Mouse (Mus musculus) midbrain, embryonic 15.5 days (tissue): ENCODE measurements around the gene Slc7a11. TPM values are rescaled to one million over a fixed set of nuclear protein-coding genes. Genes with fewer than 3 reads are reported as not detected.

Experiments
- ATAC-seq: fragments of 200-750 bp; cut with Nextera tagmentation; replicated peaks from 2 replicates; pipeline ENCODE4 v1.8.0; 2017; ENCODE audit warnings: moderate TSS enrichment
- H3K27ac ChIP-seq: fragments of 300-500 bp; sonication (generic); 2 replicates; pipeline ENCODE4 v1.5.1; 2015; ENCODE audit warnings: mild to moderate bottlenecking, inconsistent platforms
- H3K27me3 ChIP-seq: fragments of 300-500 bp; sonication (generic); replicated peaks from 2 replicates; pipeline ENCODE4 v1.6.1; 2015; ENCODE audit warnings: inconsistent platforms
- H3K36me3 ChIP-seq: fragments of 300-500 bp; sonication (generic); replicated peaks from 2 replicates; pipeline ENCODE4 v1.6.1; 2015; ENCODE audit warnings: inconsistent platforms
- H3K4me1 ChIP-seq: fragments of 300-500 bp; sonication (generic); 2 replicates; pipeline ENCODE4 v1.6.1; 2015; ENCODE audit warnings: inconsistent platforms
- H3K4me2 ChIP-seq: fragments of 300-500 bp; sonication (generic); 2 replicates; pipeline ENCODE4 v1.6.1; 2015; ENCODE audit warnings: inconsistent platforms, mild to moderate bottlenecking, moderate library complexity
- H3K4me3 ChIP-seq: fragments of 300-500 bp; sonication (generic); 2 replicates; pipeline ENCODE4 v1.5.1; 2015; ENCODE audit warnings: mild to moderate bottlenecking, inconsistent platforms
- H3K9ac ChIP-seq: fragments of 300-500 bp; sonication (generic); 2 replicates; pipeline ENCODE4 v1.6.1; 2015; ENCODE audit warnings: mild to moderate bottlenecking, inconsistent platforms
- H3K9me3 ChIP-seq: fragments of 300-500 bp; sonication (generic); 2 replicates; pipeline ENCODE4 v1.6.1; 2016; ENCODE audit warnings: inconsistent platforms
- WGBS: fragments of 180-500 bp; shearing (Covaris S2); methylation state at CpG from one replicate; pipeline ENCODE4 v1.1.7; 2015; ENCODE audit warnings: mixed read lengths; 5-methylcytosine and 5-hydroxymethylcytosine counted together
- polyA plus RNA-seq: library from polyadenylated mRNA; unstranded; fragments of >200 nt; fragmentation: Nextera tagmentation; extraction: Ambion mirVana; gene quantifications from 2 replicates; pipeline ENCODE4 v1.2.1, GENCODE M21; 2015

The Slc7a11 gene
- polyA plus RNA-seq, 1 experiment from 2014 or later = 2.2 TPM

DNA sequence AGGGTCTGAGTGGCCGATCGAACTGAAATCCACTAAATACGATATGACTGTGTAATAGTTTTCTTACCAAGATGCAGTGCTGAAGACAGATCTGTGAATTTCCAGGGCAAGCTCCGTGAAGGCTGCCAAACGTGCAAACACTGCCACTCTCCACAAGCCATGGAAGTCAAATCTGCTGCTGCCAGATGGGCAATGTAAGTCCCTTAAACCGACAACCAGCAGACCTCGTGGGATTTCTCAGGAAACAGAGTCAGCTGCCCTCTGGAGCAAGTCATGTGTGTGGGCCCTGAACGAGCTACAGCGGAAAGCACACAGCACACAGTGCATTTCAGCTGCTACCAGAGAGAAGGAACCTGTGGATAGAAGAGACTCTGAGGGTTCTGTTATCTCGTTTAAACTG, 146.5 kb downstream of the Slc7a11 start:
- ATAC-seq = no peak

DNA sequence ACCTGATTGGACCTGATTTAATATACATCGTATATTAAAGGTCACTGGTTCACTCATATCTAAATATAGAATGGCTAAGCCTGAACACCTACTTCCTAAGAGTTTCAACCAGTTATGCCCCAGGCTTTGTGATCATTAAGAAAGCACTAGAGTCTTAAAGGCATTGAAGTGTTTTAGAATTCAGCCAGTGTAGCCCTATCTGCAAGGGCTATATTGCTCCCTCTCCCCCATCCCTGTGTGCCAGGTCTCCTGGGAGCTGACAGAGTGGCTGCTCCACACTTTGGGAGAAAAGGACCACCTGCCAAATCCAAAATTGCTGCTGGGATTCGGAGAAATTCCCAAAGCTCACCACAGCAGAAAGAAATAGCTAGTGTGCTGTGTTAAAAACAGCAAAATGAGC, 168.4 kb downstream of the Slc7a11 start:
- Histone ChIP-seq H3K36me3 (no peaks in the 10 kb centered on the region), H3K27me3 (no peaks in the 10 kb centered on the region), H3K4me1 (no peaks in the 10 kb centered on the region), H3K9ac (no peak overlapping the region), H3K4me2 (no peak overlapping the region), H3K9me3 (no peaks in the 10 kb centered on the region), H3K27ac (no peak overlapping the region), H3K4me3 (no peak overlapping the region)
- WGBS = 67% methylated on average over 2 of the region's 2 CpGs
- no peak for ATAC-seq

More for the DNA sequence above, 146.5 kb downstream of the Slc7a11 start:
- H3K9me3 ChIP-seq = no peaks in the 10 kb centered on the region
- peaks cover 10% of the 10 kb centered on the region for H3K4me1 ChIP-seq
- H3K36me3 ChIP-seq = no peaks in the 10 kb centered on the region
- 69% methylated on average over 10 of the region's 10 CpGs for WGBS
- H3K4me2 ChIP-seq = no peak overlapping the region
- no peak overlapping the region for H3K27ac ChIP-seq
- no peak overlapping the region for H3K4me3 ChIP-seq
- H3K9ac ChIP-seq = no peak overlapping the region
- no peaks in the 10 kb centered on the region for H3K27me3 ChIP-seq

DNA sequence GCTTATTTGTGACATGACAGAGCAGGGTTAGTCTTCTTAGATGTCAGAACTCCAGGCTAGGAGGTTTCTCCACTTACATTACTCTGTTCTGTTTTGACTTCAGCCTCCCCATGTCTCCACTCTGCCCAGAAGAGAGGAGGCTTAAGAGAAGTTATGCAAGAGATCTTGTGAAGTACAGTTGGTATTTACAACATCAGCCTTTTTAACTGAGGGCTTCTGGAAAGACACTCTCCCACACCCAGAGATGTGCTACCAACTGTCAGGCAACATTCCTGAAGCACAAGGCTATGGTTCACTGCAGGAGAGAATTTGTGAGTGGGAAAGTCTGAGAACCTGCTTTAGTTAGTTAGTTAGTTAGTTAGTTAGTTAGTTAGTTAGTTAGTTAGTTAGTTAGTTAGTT, 171.2 kb downstream of the Slc7a11 start:
- Histone ChIP-seq H3K9ac (no peak overlapping the region), H3K27me3 (no peaks in the 10 kb centered on the region), H3K4me3 (no peak overlapping the region), H3K36me3 (no peaks in the 10 kb centered on the region), H3K9me3 (no peaks in the 10 kb centered on the region), H3K4me1 (no peaks in the 10 kb centered on the region), H3K27ac (no peak overlapping the region), H3K4me2 (no peak overlapping the region)
- ATAC-seq = no peak

DNA sequence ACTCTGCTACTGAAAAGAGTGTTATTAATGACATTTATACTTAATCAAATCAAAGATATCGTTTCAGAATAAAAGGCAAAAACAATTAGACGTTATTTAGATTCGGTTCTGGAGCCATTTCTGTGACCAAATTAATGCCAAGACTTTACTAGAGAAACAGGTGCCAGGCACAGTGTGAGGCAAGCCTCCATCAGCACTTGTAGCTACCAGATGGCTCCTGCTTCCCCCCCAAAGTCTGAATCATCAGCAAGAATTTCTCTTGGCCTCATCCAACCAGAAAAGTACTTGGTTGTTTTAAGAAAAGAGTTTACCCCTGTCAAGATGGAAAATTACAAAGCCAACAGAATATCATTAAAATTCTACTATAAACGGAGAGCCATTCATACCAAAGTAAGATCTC, 173.7 kb downstream of the Slc7a11 start:
- no peaks in the 10 kb centered on the region for H3K36me3 ChIP-seq
- H3K4me3 ChIP-seq = no peak overlapping the region
- no peak overlapping the region for H3K4me2 ChIP-seq
- no peak overlapping the region for H3K9ac ChIP-seq
- no peaks in the 10 kb centered on the region for H3K9me3 ChIP-seq
- no peak overlapping the region for H3K27ac ChIP-seq
- 88% methylated on average over 4 of the region's 4 CpGs for WGBS
- no peak for ATAC-seq
- H3K4me1 ChIP-seq = no peaks in the 10 kb centered on the region
- H3K27me3 ChIP-seq = no peaks in the 10 kb centered on the region

DNA sequence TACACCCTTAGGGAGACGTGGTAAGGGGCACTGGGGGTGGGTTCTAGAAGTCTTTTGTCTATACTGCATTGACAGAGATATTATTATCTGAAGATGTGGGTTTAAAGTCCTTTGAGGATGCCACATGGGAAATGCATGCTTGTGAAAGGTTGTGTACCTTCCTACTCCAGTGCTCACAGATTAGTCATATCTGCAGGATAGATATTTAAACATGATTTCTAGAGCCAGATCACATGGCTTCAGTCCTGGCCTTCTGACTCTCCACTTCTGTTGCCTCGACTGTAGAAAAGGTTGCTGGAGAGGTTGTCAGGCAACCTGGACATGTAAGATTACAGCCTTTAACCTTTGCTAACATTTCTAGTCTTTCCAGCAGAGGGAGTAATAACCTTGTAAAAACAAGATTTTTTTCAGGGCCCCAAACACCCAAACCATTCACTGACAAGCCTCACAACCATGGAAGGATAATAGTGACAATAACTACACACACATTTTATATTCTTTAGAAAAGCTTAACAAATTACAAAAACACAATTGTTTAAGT, 180.8 kb downstream of the Slc7a11 start:
- Histone ChIP-seq H3K27me3 (no peaks in the 10 kb centered on the region), H3K36me3 (no peaks in the 10 kb centered on the region), H3K9ac (no peak overlapping the region), H3K4me3 (no peak overlapping the region), H3K4me1 (0 out of 2 replicates have a peak, but pooled peaks cover 5% of the 10 kb centered on the region), H3K27ac (no peak overlapping the region), H3K4me2 (no peak overlapping the region), H3K9me3 (no peaks in the 10 kb centered on the region)
- 62% methylated on average over 2 of the region's 2 CpGs for WGBS
- no peak for ATAC-seq

DNA sequence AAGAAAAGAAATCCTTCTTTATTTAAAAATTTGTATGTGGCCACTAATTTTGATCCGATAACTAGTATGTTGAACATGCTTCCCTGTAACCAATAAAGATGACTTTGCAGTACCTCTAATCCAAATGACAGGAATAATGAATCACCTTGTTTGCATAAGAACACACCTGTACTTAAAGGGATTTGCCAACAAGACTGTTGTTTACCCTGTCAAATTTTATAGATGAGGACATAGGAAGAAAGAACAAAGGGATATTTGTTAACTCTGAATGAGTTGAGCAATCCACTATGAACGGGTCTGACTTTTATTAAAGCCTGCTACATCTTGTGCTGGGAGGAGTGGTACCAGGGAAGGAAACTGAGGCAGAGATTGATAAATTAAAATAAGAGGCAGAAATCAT, 181.3 kb downstream of the Slc7a11 start:
- Histone ChIP-seq H3K36me3 (no peaks in the 10 kb centered on the region), H3K27ac (no peak overlapping the region), H3K4me1 (0 out of 2 replicates have a peak, but pooled peaks cover 5% of the 10 kb centered on the region), H3K27me3 (no peaks in the 10 kb centered on the region), H3K9me3 (no peaks in the 10 kb centered on the region), H3K4me2 (no peak overlapping the region), H3K4me3 (no peak overlapping the region), H3K9ac (no peak overlapping the region)
- WGBS = 85% methylated on average over 2 of the region's 2 CpGs
- ATAC-seq = no peak

DNA sequence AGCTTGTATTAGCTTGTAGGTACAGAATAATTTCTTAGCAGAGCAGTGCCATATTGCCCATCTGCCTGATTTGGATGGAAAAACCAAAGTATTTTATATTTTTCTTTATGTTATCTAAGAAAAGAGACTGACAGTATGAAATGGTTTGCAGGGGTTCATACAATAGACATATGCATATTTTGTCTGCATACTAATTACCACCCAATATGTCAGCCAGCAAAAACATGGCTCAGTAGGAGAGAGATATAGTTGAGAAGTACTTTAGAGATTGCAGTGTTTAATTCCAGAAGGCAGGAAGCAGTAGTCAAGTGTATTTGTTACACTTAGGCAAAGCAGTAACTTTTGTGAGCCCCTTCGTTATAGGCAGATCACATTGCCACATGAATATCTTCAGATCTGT, 182.7 kb downstream of the Slc7a11 start:
- H3K4me3 ChIP-seq = no peak overlapping the region
- 0 out of 2 replicates have a peak, but pooled peaks cover 5% of the 10 kb centered on the region for H3K4me1 ChIP-seq
- 93% methylated on average over 1 of the region's 1 CpGs for WGBS
- no peak for ATAC-seq
- H3K36me3 ChIP-seq = no peaks in the 10 kb centered on the region
- H3K27me3 ChIP-seq = no peaks in the 10 kb centered on the region
- H3K27ac ChIP-seq = no peak overlapping the region
- H3K4me2 ChIP-seq = no peak overlapping the region
- no peak overlapping the region for H3K9ac ChIP-seq
- no peaks in the 10 kb centered on the region for H3K9me3 ChIP-seq

DNA sequence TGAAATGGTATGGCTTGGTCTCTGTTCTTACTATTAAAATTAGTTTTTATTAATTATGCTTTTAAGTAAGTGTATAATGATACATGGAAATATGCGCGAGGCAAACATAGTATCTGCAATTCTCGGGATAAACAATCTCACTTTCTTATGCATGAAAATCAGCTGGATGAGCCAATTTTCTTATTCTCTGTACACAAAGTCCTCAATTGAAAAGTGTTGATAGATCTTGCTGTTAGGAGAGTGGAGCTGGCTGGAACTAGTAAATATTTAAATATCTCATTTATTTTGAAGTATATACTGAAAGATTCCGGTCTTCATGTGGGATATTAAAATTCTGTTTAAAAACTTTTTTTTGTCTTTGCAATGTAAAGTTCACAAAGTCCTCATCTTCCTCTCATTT, 184.6 kb downstream of the Slc7a11 start:
- Histone ChIP-seq H3K4me3 (no peak overlapping the region), H3K9ac (no peak overlapping the region), H3K27me3 (no peaks in the 10 kb centered on the region), H3K4me2 (no peak overlapping the region), H3K36me3 (no peaks in the 10 kb centered on the region), H3K4me1 (0 out of 2 replicates have a peak, but pooled peaks cover 5% of the 10 kb centered on the region), H3K9me3 (no peaks in the 10 kb centered on the region), H3K27ac (no peak overlapping the region)
- WGBS = 81% methylated on average over 4 of the region's 4 CpGs
- no peak for ATAC-seq

DNA sequence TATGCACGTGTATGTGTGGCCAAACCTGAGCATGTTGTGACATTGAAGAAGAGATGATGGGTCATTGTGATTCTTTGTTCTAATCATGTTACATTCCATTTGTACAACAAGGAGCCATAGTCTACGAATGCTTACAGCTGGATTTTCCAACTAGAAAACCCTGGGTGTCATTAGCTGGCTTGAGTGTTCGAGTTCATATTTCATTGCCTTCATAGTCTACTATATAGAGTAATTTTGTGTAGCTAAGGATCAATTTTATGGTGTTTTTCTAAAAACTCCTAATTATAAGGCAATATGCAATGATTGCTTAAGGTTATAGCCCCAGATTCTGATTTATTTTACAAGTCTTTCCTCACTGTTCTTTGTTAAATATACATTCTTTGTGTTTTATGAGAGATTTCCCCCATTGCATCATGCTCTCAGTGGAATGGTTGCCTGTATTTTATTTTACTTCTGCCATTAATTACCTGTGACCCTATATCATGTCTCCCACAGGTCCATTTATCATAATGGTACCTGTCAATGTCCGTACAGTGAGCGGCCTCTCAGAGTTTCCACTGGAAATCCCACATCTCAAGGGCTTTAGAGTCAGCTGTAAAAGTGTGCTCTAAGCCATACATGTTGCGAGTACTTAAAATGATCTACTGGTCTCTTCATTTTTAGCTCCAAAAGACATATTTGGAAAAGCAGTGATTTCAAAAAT, 193.7 kb downstream of the Slc7a11 start:
- Histone ChIP-seq H3K4me1 (no peaks in the 10 kb centered on the region), H3K27me3 (no peaks in the 10 kb centered on the region), H3K9ac (no peak overlapping the region), H3K9me3 (no peaks in the 10 kb centered on the region), H3K27ac (no peak overlapping the region), H3K4me3 (no peak overlapping the region), H3K4me2 (no peak overlapping the region), H3K36me3 (no peaks in the 10 kb centered on the region)
- ATAC-seq = no peak
- WGBS = 89% methylated on average over 6 of the region's 6 CpGs

DNA sequence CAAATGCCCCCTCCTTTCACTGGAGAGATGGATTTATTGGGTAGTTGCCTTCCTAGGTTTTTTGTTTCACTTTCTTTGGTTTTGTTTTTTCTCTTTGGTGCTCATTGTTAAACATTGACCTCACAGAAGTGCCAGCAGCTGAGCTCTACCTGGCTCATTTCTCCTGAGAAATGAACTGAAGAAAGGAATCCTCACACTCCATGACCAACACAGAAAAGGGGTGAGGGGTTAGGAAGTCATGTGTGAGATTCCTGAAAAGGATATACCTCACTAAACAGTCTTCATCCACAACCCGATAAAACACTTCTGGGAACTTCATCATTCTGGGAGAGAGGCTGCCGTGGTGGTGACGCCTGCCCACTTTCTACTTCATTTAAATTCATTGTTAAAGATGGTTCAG, 207.4 kb downstream of the Slc7a11 start:
- ATAC-seq = no peak
- no peak overlapping the region for H3K9ac ChIP-seq
- H3K36me3 ChIP-seq = no peaks in the 10 kb centered on the region
- H3K27ac ChIP-seq = no peak overlapping the region
- H3K4me1 ChIP-seq = no peaks in the 10 kb centered on the region
- H3K4me2 ChIP-seq = no peak overlapping the region
- H3K4me3 ChIP-seq = no peak overlapping the region
- 74% methylated on average over 3 of the region's 3 CpGs for WGBS
- no peaks in the 10 kb centered on the region for H3K9me3 ChIP-seq
- no peaks in the 10 kb centered on the region for H3K27me3 ChIP-seq

DNA sequence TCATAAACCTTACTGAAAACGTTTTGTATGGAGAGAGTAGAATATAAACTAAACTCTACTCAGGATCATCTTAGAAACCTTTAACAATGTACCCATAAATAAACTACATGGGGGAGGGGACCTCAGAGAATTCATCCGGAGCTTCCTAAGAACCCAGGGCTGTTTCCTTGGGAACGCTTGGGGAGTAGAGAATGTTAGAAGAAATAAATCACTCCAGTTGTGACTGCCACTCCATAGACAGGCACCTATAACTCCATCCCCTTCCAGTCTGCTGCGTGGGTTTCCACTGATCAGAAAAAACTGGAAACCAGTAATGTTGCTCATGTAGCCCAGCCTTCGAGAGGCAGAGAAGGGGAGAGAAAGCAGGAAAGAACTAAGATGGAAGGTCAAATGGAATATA, 210.3 kb downstream of the Slc7a11 start:
- 47% methylated on average over 5 of the region's 5 CpGs for WGBS
- no peaks in the 10 kb centered on the region for H3K36me3 ChIP-seq
- H3K9me3 ChIP-seq = no peaks in the 10 kb centered on the region
- H3K4me3 ChIP-seq = no peak overlapping the region
- H3K4me2 ChIP-seq = no peak overlapping the region
- H3K27ac ChIP-seq = no peak overlapping the region
- H3K27me3 ChIP-seq = no peaks in the 10 kb centered on the region
- ATAC-seq = no peak
- no peaks in the 10 kb centered on the region for H3K4me1 ChIP-seq
- H3K9ac ChIP-seq = no peak overlapping the region

DNA sequence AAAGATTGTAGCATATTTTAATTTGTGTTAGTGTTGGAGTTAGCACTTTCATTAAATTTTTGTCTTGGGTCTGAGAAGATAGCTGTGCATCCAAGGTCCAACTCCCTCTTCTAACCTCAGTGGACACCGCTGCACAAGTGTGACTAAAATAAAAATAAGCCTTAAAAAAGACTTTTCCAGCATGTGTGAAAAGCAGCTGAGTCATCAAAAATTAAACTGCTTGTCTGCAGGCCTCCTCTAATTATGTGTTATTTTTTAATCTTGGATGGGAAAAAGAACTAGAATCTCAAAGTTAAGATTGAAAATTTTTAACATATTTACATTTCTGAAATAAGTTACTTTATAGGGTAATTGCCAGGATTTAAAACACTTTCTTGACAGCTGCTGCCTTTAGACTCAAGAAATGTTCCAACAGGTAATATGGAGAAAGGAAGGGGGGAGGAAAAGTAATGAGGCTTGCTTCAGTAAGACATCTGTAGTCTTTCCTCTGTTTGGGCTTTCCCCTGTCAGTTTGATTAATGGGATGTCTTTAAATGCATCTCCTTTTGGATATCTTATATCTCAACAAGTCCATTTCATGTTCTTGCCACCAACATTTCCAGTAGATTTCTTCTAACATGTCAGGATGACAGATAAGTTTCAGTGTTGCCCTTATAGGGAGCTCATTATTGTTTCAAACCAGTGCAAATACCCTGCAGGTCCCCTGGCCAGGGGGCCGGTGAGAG, 218.9 kb downstream of the Slc7a11 start:
- Histone ChIP-seq H3K27ac (no peak overlapping the region), H3K27me3 (no peaks in the 10 kb centered on the region), H3K4me1 (no peaks in the 10 kb centered on the region), H3K4me3 (no peak overlapping the region), H3K9me3 (no peaks in the 10 kb centered on the region), H3K4me2 (no peak overlapping the region), H3K36me3 (no peaks in the 10 kb centered on the region), H3K9ac (no peak overlapping the region)
- no peak for ATAC-seq
- WGBS = 87% methylated on average over 2 of the region's 2 CpGs

DNA sequence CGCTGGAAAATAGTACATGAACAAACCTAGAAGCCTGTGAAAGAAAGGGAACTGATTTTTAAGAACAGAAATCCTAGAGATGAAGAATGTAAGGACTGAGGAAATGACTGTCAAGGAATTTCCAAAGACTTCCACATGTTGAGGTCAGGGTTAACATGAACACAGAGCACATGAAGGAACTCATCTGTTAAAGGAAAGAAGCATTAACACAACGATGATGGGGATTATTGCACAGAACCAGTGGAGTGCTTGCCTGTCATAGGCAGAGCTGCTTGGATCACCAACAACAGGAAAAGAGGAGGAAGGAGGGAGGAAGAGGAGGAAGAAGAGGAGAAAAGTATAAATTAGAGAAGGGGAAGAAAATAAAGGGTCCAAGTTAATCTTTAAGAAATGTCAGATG, 223.0 kb downstream of the Slc7a11 start:
- no peak overlapping the region for H3K9ac ChIP-seq
- H3K4me2 ChIP-seq = no peak overlapping the region
- H3K27ac ChIP-seq = no peak overlapping the region
- H3K4me3 ChIP-seq = no peak overlapping the region
- no peaks in the 10 kb centered on the region for H3K36me3 ChIP-seq
- H3K9me3 ChIP-seq = no peaks in the 10 kb centered on the region
- H3K27me3 ChIP-seq = no peaks in the 10 kb centered on the region
- ATAC-seq = no peak
- 82% methylated on average over 2 of the region's 2 CpGs for WGBS
- no peaks in the 10 kb centered on the region for H3K4me1 ChIP-seq
